Mouse (Mus musculus) midbrain, embryonic 14.5 days (tissue): Measurements from ENCODE around the gene Atp2a3. TPM values are rescaled to one million over a fixed set of nuclear protein-coding genes. Genes with fewer than 3 reads are reported as not detected.

Experiments used
- ATAC-seq: fragments of 200-750 bp; cut with Nextera tagmentation; 2 replicates; pipeline ENCODE4 v1.8.0; 2017; ENCODE audit warnings: moderate number of reproducible peaks, moderate library complexity; ENCODE audit not compliant: low FRiP score, low TSS enrichment
- DNase-seq: peaks from one replicate; pipeline ENCODE4 v3.0.0-alpha.2; 2015
- H3K27ac ChIP-seq: fragments of 300-500 bp; sonication (generic); replicated peaks from 2 replicates; pipeline ENCODE4 v1.5.1; 2014; ENCODE audit warnings: mild to moderate bottlenecking, low read depth, low read length, moderate library complexity
- H3K27me3 ChIP-seq: fragments of 300-500 bp; sonication (generic); 2 replicates; pipeline ENCODE4 v1.6.1; 2014; ENCODE audit warnings: low read length, control low read depth, mixed read lengths; ENCODE audit not compliant: control insufficient read depth, insufficient read depth
- H3K36me3 ChIP-seq: fragments of 300-500 bp; sonication (generic); 2 replicates; pipeline ENCODE4 v1.6.1; 2014; ENCODE audit warnings: low read length, control low read depth; ENCODE audit not compliant: control insufficient read depth, insufficient read depth
- H3K4me1 ChIP-seq: fragments of 300-500 bp; sonication (generic); 2 replicates; pipeline ENCODE4 v1.6.1; 2014; ENCODE audit warnings: mild to moderate bottlenecking, antibody characterized with exemption, low read length, control low read depth; ENCODE audit not compliant: control insufficient read depth, insufficient read depth
- H3K4me2 ChIP-seq: fragments of 300-500 bp; sonication (generic); 2 replicates; pipeline ENCODE4 v1.6.1; 2014; ENCODE audit warnings: mild to moderate bottlenecking, low read length, moderate library complexity
- H3K4me3 ChIP-seq: fragments of 300-500 bp; sonication (generic); replicated peaks from 2 replicates; pipeline ENCODE4 v1.5.1; 2014; ENCODE audit warnings: low read depth, low read length
- H3K9ac ChIP-seq: fragments of 300-500 bp; sonication (generic); replicated peaks from 2 replicates; pipeline ENCODE4 v1.6.1; 2014; ENCODE audit warnings: mild to moderate bottlenecking, low read length, moderate library complexity
- H3K9me3 ChIP-seq: fragments of 300-500 bp; sonication (generic); 2 replicates; pipeline ENCODE4 v1.6.1; 2016; ENCODE audit warnings: low read length, control low read depth, mixed read lengths; ENCODE audit not compliant: control insufficient read depth
- WGBS: fragments of 180-500 bp; shearing (Covaris S2); extraction: QIAGEN DNeasy Blood & Tissue Kit; methylation state at CpG from one replicate; pipeline ENCODE4 v1.1.7; 2014; 5-methylcytosine and 5-hydroxymethylcytosine counted together
- polyA plus RNA-seq: library from polyadenylated mRNA; unstranded; fragments of >200 nt; fragmentation: Nextera tagmentation; extraction: Ambion mirVana; gene quantifications from 2 replicates; pipeline ENCODE4 v1.2.1, GENCODE M21; 2014

The Atp2a3 gene
- polyA plus RNA-seq, 1 experiment from 2014 or later: 0.91 TPM

DNA sequence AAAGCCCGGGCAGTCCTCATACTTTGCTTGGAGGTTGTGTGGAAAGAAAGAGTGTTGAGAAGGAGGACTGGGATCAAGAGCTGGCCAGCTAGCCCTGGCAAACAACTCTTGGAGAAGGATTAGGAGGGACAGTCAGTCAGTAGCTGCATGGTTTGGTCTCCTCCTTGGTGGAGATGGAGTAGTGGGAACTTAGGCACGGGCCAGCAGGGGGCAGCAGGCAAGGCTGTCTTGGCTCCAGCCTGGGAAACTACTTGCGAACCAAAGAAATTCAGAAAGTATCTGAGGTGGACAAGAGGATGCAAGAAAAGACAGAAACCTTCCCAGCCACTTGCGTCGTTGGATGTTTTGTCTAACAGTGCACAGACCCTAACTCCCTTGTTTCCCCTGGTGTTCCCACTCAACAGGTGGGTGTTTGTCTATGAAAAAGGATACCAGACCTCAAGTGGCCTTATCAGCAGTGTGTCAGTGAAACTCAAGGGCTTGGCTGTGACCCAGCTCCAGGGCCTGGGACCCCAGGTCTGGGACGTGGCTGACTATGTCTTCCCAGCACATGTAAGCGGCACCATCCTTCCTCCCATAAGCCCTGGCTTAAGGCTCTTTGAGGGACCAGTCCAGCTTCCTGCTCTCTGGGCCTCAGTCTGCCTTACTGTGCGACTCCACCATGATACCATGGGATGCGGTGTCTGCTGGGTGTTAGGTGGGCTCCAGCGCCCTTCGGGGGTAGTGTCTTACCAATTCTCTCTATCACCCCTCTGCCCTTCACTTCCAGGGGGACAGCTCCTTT lies 46.9 kb downstream of the Atp2a3 start:
- H3K27me3 ChIP-seq: no peaks in the 10 kb centered on the region
- ATAC-seq: no peak

DNA sequence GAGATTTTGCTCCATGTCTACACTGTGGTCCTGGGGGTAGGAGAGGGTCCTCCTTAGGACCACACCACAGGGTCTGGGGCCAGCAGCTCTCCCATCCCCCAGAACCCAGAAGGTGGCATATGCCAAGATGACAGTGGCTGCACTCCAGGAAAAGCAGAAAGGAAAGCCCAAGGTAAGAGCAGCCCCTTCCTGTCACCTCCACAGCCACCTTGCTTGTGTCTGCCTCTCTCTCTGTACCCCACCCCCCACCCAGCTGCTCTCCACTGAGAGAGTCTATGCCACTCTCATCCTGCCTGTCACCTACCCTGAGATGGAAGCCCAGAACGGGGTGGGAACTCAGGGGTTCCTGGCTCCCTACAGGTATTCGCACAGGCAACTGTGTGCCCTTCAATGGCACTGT lies 47.9 kb downstream of the Atp2a3 start:
- no peaks in the 10 kb centered on the region for H3K9me3 ChIP-seq
- WGBS: 66% methylated on average over 2 of the region's 2 CpGs
- ATAC-seq (no peak), DNase-seq (no peak)
- H3K36me3 ChIP-seq: no peaks in the 10 kb centered on the region
- no peak overlapping the region for H3K4me2 ChIP-seq
- no peak overlapping the region for H3K27ac ChIP-seq
- no peak overlapping the region for H3K4me3 ChIP-seq
- no peak overlapping the region for H3K9ac ChIP-seq
- no peaks in the 10 kb centered on the region for H3K4me1 ChIP-seq
- H3K27me3 ChIP-seq: no peaks in the 10 kb centered on the region

More for the DNA sequence above, 46.9 kb downstream of the Atp2a3 start:
- Histone ChIP-seq H3K9ac (no peak overlapping the region), H3K4me3 (no peak overlapping the region), H3K27ac (no peak overlapping the region), H3K4me1 (no peaks in the 10 kb centered on the region), H3K4me2 (no peak overlapping the region), H3K9me3 (no peaks in the 10 kb centered on the region), H3K36me3 (no peaks in the 10 kb centered on the region)
- 68% methylated on average over 11 of the region's 11 CpGs for WGBS
- peak; percentile 76 for DNase-seq

DNA sequence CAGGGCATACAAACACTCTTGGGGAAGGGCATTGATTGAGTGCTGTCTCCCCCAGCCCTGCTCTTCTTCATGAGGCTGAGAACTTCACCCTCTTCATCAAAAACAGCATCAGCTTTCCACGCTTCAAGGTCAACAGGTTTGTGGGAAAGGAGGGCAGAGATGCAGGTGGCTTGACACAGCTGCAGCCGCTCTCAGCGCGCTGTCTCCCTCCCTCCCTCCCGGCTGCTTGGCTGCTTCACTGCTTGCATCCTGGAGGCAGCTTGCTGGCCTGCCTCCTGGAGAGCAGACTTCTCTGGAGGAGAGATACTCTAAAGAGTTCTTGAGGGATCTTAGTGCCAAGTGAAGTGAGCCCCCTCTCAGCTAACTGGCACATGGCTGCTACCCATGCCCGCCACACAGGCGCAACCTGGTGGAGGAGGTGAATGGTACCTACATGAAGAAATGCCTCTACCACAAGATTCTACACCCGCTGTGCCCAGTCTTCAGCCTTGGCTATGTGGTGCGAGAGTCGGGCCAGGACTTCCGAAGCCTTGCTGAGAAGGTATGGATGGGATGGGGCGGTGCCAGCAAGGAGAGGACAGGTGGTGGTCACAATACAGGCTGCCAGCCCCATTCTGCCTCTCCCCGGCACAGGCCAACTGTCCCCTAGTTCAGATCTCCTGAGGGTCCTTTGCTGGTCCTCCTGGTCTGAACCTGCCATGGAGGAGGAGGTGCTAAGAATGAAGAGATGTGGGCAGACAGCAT lies 48.7 kb downstream of the Atp2a3 start:
- 54% methylated on average over 13 of the region's 13 CpGs for WGBS
- 0 out of 2 replicates have a peak overlapping the region, but pooled peaks have one; percentile 23 for H3K9ac ChIP-seq
- H3K27ac ChIP-seq: no peak overlapping the region
- no peak overlapping the region for H3K4me3 ChIP-seq
- H3K27me3 ChIP-seq: no peaks in the 10 kb centered on the region
- H3K4me2 ChIP-seq: no peak overlapping the region
- ATAC-seq: no peak
- no peak for DNase-seq
- no peaks in the 10 kb centered on the region for H3K4me1 ChIP-seq
- H3K36me3 ChIP-seq: no peaks in the 10 kb centered on the region
- H3K9me3 ChIP-seq: no peaks in the 10 kb centered on the region

GRCm38 (mm10) chr11:73013981-73014380 lies 53.0 kb downstream of the Atp2a3 start:
- H3K4me1 ChIP-seq: 0 out of 2 replicates have a peak, but pooled peaks cover 5% of the 10 kb centered on the region
- no peak overlapping the region for H3K4me2 ChIP-seq
- ATAC-seq (no peak), DNase-seq (no peak)
- H3K36me3 ChIP-seq: no peaks in the 10 kb centered on the region
- no peak overlapping the region for H3K9ac ChIP-seq
- H3K27ac ChIP-seq: no peak overlapping the region
- no peak overlapping the region for H3K4me3 ChIP-seq
- H3K27me3 ChIP-seq: no peaks in the 10 kb centered on the region
- H3K9me3 ChIP-seq: no peaks in the 10 kb centered on the region
- 89% methylated on average over 5 of the region's 5 CpGs for WGBS

DNA sequence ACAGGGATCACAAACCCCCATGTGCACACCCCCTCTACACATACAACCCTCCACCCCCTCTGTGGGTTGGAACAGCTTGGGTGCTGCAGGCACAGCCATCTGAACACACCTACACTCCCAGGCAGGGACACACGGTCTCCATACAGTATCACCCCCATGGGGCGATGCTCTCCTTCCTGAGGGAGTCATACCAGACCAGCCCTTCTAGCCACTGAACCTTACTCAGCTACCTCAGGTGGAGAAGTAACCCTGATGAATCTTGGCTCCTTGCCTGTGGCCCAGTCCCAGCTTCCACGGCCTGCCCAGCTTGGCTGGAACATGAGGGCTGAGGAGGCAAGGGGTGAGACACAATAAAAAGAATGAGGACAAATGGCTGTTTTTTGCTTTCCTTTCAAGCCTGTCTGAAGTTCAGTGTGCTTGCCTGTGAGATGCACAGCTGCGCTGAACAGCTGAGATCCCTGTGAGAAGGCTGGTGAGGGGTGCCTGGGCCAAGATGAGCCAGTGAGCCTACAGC lies 53.9 kb downstream of the Atp2a3 start:
- no peaks in the 10 kb centered on the region for H3K27me3 ChIP-seq
- no peak overlapping the region for H3K9ac ChIP-seq
- ATAC-seq (no peak), DNase-seq (no peak)
- H3K4me3 ChIP-seq: no peak overlapping the region
- H3K36me3 ChIP-seq: no peaks in the 10 kb centered on the region
- H3K27ac ChIP-seq: no peak overlapping the region
- 87% methylated on average over 4 of the region's 4 CpGs for WGBS
- H3K4me2 ChIP-seq: no peak overlapping the region
- 0 out of 2 replicates have a peak, but pooled peaks cover 5% of the 10 kb centered on the region for H3K4me1 ChIP-seq
- H3K9me3 ChIP-seq: no peaks in the 10 kb centered on the region

DNA sequence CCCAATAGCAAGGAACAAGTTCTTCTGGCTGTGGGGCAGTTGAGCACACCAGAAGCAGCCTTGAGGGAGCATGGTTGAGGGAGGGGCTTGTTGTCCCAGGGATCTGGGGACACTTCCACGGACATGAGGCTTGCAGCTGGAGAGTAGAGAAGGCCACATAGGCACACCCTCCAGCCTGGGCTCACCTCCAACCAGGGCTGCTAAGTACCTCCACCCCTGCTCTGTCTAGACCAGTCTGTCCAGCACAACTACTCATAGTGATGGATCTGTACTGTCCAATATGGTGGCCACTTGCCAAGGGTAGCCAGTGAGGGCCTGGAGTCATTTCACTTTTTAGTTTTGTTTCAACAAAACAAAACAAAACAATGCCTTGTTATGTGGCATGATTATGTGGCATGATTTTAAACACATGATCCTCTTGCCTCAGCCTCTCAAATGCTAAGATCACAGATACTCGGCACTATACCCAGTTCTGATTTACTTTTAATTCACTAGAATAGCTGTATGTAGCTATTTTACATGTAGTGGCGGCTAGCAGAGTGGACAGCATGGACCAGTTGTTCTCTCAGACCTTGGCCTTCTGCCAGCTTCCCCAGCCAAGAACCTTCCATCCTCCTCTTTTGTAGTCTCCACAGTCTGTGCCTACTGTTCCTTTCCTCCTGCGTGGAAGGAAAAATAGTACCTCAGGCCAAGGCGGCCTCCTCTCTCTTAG lies 54.6 kb downstream of the Atp2a3 start:
- Histone ChIP-seq H3K27ac (no peak overlapping the region), H3K4me2 (no peak overlapping the region), H3K4me1 (0 out of 2 replicates have a peak, but pooled peaks cover 5% of the 10 kb centered on the region), H3K36me3 (no peaks in the 10 kb centered on the region), H3K4me3 (no peak overlapping the region), H3K9ac (no peak overlapping the region), H3K27me3 (peaks cover 6% of the 10 kb centered on the region; the same call in 1 of the 2 replicates), H3K9me3 (no peaks in the 10 kb centered on the region)
- 75% methylated on average over 5 of the region's 5 CpGs for WGBS
- ATAC-seq (no peak), DNase-seq (peak; percentile 18)

DNA sequence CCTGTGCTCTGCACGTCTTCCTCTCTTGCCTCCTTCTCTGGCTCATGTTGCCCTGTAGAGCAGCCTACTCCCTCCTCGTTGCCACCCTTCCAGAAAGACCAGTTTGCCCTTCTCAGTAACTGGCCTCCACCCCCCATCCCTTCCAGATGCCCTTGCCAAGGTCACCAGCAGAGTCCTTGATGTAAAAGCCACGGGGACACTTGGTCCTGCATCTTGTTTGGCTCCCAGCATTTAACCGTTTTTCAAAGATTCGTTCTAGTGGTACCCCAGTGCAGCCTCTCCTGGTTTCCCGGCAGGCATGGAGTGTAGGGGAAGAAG lies 55.1 kb downstream of the Atp2a3 start:
- no peak overlapping the region for H3K27ac ChIP-seq
- WGBS: 76% methylated on average over 6 of the region's 6 CpGs

DNA sequence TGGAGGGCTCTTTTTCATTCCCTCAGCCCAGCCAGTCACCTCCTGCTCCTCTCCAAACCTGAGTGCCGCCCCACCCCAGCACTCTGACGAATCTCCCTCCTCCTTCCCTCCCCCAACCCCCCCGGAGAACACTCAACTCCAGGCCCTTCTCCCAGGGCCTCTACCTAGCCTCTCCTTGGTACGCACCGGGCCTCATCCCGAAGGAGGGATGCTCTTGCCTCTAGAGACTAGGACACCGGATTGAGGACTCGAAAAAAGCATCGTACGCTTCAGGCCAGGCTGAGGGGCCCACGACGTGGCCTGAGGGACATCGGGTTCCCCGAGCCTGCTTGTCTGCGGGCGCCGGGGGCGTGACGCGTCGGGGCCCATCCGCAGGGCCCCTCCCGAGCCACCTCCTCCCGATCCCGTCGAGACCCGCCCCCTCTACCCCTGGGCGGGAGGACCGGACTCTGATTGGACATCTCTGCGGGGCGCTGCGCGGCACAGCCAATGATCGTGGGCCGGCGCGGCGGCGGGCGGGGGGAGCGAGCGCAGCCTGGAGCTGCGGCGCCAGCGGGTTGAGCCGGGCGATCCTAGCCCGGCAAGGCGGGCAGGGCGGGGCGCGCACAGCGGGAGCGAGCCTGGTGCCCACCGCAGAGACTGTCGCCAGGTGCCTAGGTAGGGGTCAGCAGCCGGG lies 57.6 kb downstream of the Atp2a3 start, which contains the start of gene Camkk1:
Gene Camkk1 (plus strand): TSS at position 538 of the 676 bp plus-strand sequence.
- peaks cover 6% of the 10 kb centered on the region for H3K27me3 ChIP-seq
- WGBS: under 1% methylated on average over 57 of the region's 57 CpGs

More for the DNA sequence above, 55.1 kb downstream of the Atp2a3 start:
- no peak overlapping the region for H3K9ac ChIP-seq
- H3K4me1 ChIP-seq: 0 out of 2 replicates have a peak, but pooled peaks cover 5% of the 10 kb centered on the region
- no peak for DNase-seq
- H3K36me3 ChIP-seq: no peaks in the 10 kb centered on the region
- no peak overlapping the region for H3K4me2 ChIP-seq
- no peak overlapping the region for H3K4me3 ChIP-seq
- H3K27me3 ChIP-seq: peaks cover 6% of the 10 kb centered on the region; the same call in 1 of the 2 replicates
- ATAC-seq: no peak
- no peaks in the 10 kb centered on the region for H3K9me3 ChIP-seq

More for the DNA sequence above, 57.6 kb downstream of the Atp2a3 start, which contains the start of gene Camkk1:
- Histone ChIP-seq H3K4me3 (peak within 1 kb of the TSS; percentile 75), H3K9ac (peak within 1 kb of the TSS; percentile 72), H3K4me2 (peak within 1 kb of the TSS; percentile 86), H3K27ac (peak within 1 kb of the TSS; percentile 71), H3K9me3 (no peaks in the 10 kb centered on the region), H3K36me3 (no peaks in the 10 kb centered on the region), H3K4me1 (0 out of 2 replicates have a peak, but pooled peaks cover 5% of the 10 kb centered on the region)
- DNase-seq (peak; percentile 96), ATAC-seq (peak; percentile 95)
